Mouse (Mus musculus) intestine, embryonic 16.5 days (tissue): ENCODE results near the gene Sema4c. TPM values are rescaled to one million over a fixed set of nuclear protein-coding genes. Genes with fewer than 3 reads are reported as not detected.

Source experiments
- ATAC-seq: fragments of 200-750 bp; cut with Nextera tagmentation; 2 replicates; pipeline ENCODE4 v1.8.0; 2017; ENCODE audit warnings: moderate TSS enrichment, moderate library complexity
- H3K27ac ChIP-seq: fragments of 300-500 bp; sonication (generic); 2 replicates; pipeline ENCODE4 v1.5.1; 2014; ENCODE audit warnings: mild to moderate bottlenecking, low read length
- H3K27me3 ChIP-seq: fragments of 300-500 bp; sonication (generic); replicated peaks from 2 replicates; pipeline ENCODE4 v1.6.1; 2014; ENCODE audit warnings: low read length, control low read depth, mixed read lengths; ENCODE audit not compliant: control insufficient read depth, insufficient read depth
- H3K36me3 ChIP-seq: fragments of 300-500 bp; sonication (generic); 2 replicates; pipeline ENCODE4 v1.6.1; 2014; ENCODE audit warnings: low read length, control low read depth; ENCODE audit not compliant: control insufficient read depth, insufficient read depth
- H3K4me1 ChIP-seq: fragments of 300-500 bp; sonication (generic); 2 replicates; pipeline ENCODE4 v1.6.1; 2014; ENCODE audit warnings: low read length, control low read depth, mixed read lengths; ENCODE audit not compliant: control insufficient read depth, insufficient read depth
- H3K4me2 ChIP-seq: fragments of 300-500 bp; sonication (generic); 2 replicates; pipeline ENCODE4 v1.6.1; 2014; ENCODE audit warnings: low read depth, low read length, control low read depth
- H3K4me3 ChIP-seq: fragments of 300-500 bp; sonication (generic); 2 replicates; pipeline ENCODE4 v1.5.1; 2014; ENCODE audit warnings: mild to moderate bottlenecking, low read length
- H3K9ac ChIP-seq: fragments of 300-500 bp; sonication (generic); 2 replicates; pipeline ENCODE4 v1.6.1; 2014; ENCODE audit warnings: low read depth, low read length
- H3K9me3 ChIP-seq: fragments of 300-500 bp; sonication (generic); 2 replicates; pipeline ENCODE4 v1.6.1; 2016; ENCODE audit warnings: low read length, control low read depth; ENCODE audit not compliant: control insufficient read depth
- WGBS: fragments of 180-500 bp; shearing (Covaris S2); extraction: QIAGEN DNeasy Blood & Tissue Kit; methylation state at CpG from one replicate; pipeline ENCODE4 v1.1.7; 2014; 5-methylcytosine and 5-hydroxymethylcytosine counted together
- polyA plus RNA-seq: library from polyadenylated mRNA; unstranded; fragments of >200 nt; fragmentation: Nextera tagmentation; extraction: Ambion mirVana; gene quantifications from 2 replicates; pipeline ENCODE4 v1.2.1, GENCODE M21; 2015

Gene Sema4c
- polyA plus RNA-seq, 1 experiment from 2014 or later = 7.9 TPM

DNA sequence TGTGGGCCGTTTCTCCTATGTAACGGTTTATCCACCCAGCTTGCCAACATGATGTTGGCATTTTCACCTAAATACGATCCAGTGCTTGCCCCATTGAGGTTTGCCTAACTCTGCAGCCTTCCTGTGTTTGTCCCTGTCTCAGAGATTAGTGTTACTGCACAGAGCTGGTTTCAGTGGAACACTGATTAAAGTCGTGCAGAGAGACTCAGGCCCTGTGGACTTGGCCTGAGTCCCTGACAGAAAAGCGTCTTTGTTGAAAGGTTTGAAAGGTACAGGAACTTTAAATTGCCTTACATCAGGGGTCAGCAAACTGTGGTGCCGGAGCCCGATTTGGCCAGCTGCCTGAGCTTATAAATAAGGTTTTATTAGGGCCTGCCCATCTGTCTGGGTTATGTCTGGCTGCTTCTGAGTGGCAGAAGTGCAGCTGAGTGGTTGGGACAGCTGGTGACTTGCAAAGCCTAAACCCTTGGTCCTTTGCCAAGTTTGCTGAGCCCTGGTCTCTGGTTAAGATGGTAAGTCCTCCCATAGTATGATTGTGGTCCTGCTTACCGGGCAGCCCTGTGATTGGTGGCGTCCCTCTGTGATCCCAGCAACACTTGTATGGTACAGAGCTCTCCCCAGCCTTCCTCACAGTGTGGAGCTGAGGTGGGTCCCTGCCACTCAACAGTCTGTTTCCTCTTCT lies 34.7 kb downstream of the Sema4c start:
- ATAC-seq = peak; percentile 41; the same call in 1 of the 2 replicates
- WGBS = 54% methylated on average over 9 of the region's 9 CpGs

DNA sequence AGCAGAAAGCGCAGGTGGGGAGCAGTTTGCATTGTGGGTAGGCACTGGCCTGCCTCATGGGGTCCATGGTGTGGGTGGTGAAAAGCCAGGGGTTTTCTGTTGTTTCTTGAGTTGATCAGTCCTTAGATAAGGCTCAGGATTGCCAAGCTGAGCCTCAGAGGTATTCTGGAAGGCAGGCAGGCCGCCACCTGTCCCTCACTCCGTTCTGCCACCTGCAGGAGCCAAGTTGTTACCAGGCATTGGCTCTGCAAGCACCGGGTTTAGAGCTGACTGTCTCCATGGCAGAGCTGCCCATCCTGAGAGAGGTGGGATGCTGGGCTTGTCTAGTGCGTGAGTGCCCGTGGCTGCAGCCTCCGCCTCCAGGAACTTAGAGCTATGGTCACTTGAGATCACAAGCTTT lies 35.9 kb downstream of the Sema4c start:
- ATAC-seq = no peak
- Histone ChIP-seq H3K27me3 (no peaks in the 10 kb centered on the region), H3K9ac (no peak overlapping the region), H3K9me3 (no peaks in the 10 kb centered on the region), H3K4me1 (peaks cover 9% of the 10 kb centered on the region; the same call in 1 of the 2 replicates), H3K4me3 (no peak overlapping the region), H3K36me3 (peaks cover 23% of the 10 kb centered on the region), H3K4me2 (no peak overlapping the region), H3K27ac (no peak overlapping the region)
- 93% methylated on average over 7 of the region's 7 CpGs for WGBS

More for the DNA sequence above, 34.7 kb downstream of the Sema4c start:
- H3K27me3 ChIP-seq = no peaks in the 10 kb centered on the region
- no peak overlapping the region for H3K4me3 ChIP-seq
- H3K9me3 ChIP-seq = no peaks in the 10 kb centered on the region
- peaks cover 23% of the 10 kb centered on the region for H3K36me3 ChIP-seq
- 0 out of 2 replicates have a peak overlapping the region, but pooled peaks have one; percentile 0 for H3K27ac ChIP-seq
- H3K9ac ChIP-seq = no peak overlapping the region
- no peak overlapping the region for H3K4me2 ChIP-seq
- 0 out of 2 replicates have a peak, but pooled peaks cover 3% of the 10 kb centered on the region for H3K4me1 ChIP-seq

DNA sequence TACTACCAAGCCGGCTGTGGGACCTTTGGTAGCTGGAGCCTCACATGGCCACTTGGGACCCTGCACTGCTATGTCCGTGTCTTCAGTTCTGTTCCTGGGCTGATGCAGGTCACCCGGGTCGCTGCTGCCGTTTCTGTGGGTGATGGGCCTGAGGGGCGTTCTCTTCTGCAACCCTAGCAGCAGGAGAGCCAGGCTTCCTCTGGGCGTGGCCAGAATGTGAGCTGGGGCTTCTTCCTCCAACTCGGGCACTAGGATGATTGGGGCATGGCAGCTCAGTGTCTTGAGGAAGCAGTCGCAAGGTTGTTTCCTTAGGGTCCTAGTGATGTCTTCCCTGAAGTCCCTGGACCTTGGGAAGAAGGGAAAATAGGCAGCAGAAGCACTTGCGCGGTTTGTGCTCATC lies 38.5 kb downstream of the Sema4c start:
- Histone ChIP-seq H3K4me3 (no peak overlapping the region), H3K4me1 (peaks cover 12% of the 10 kb centered on the region), H3K9me3 (no peaks in the 10 kb centered on the region), H3K4me2 (no peak overlapping the region), H3K36me3 (peaks cover 15% of the 10 kb centered on the region), H3K9ac (no peak overlapping the region), H3K27me3 (no peaks in the 10 kb centered on the region), H3K27ac (no peak overlapping the region)
- ATAC-seq = no peak
- 60% methylated on average over 11 of the region's 11 CpGs for WGBS

DNA sequence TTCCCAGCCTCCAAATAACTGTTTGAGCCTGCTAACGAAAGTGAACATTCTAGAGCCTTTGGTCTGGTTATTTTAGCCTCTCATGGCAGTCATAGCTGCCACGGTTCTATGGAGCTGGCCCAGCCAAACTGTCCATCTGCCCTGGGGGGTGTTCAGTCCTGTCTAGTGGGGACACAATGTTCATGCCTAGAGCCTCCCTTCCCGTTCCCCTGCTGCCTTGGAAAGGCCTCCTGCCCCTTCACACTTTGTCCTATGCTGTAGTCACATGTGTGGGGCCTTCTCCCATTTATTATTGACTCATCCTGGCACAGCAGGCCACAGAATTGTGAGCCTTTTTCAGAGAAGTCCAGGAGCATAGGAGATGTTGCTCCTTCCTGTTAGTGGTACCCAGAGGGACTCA lies 39.9 kb downstream of the Sema4c start:
- peak; percentile 47; the same call in 1 of the 2 replicates for ATAC-seq
- H3K36me3 ChIP-seq = peaks cover 15% of the 10 kb centered on the region

DNA sequence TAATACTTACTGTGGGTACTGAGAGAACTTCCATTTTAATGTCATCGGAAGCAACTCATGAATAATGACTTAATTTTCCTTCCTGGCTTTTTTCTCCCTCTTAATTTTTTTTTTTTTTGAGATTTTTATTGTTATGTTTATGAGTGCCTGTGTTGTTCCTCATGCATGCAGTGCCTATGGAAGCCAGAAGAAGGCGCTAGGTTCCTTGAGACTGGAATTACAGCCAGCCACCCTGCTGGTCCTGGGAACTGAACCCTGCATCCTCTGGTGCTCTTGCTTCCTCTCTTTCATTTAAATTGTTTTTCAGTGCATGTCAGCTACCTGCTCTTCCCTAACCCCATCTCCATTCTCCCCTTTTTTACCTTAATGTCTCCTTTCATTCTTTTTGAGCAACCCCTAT lies 44.4 kb downstream of the Sema4c start:
- peaks cover 27% of the 10 kb centered on the region for H3K4me1 ChIP-seq
- no peak for ATAC-seq
- H3K36me3 ChIP-seq = no peaks in the 10 kb centered on the region
- no peak overlapping the region for H3K9ac ChIP-seq
- H3K9me3 ChIP-seq = no peaks in the 10 kb centered on the region
- WGBS = 49% methylated on average over 2 of the region's 2 CpGs
- peak overlapping the region; percentile 95 for H3K4me2 ChIP-seq
- H3K27me3 ChIP-seq = no peaks in the 10 kb centered on the region
- H3K27ac ChIP-seq = no peak overlapping the region
- peak overlapping the region; percentile 96; the same call in 1 of the 2 replicates for H3K4me3 ChIP-seq

More for the DNA sequence above, 39.9 kb downstream of the Sema4c start:
- Histone ChIP-seq H3K4me2 (no peak overlapping the region), H3K4me3 (no peak overlapping the region), H3K9me3 (no peaks in the 10 kb centered on the region), H3K4me1 (peaks cover 20% of the 10 kb centered on the region), H3K27me3 (no peaks in the 10 kb centered on the region), H3K27ac (no peak overlapping the region), H3K9ac (0 out of 2 replicates have a peak overlapping the region, but pooled peaks have one; percentile 19)
- WGBS = 76% methylated on average over 3 of the region's 3 CpGs

DNA sequence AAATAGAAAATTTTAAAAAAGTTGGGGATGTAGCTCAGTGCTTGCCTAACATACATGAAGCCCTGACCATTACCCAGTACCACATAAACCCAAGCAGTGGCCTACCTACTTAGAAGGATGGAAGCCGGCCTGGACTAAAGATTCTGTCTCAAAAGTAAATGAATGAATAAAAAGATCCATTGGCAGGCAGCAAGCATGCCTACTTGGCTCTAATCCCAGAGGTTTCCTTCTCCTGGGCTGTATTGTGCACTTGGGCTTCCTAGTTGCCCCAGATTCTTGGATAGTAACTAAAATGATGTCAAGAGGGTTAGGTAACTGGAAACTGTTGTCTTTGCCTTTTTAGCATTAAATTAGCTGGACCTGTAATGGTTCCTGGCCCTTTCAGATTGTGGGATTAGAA lies 44.8 kb downstream of the Sema4c start:
- Histone ChIP-seq H3K36me3 (no peaks in the 10 kb centered on the region), H3K4me1 (peaks cover 24% of the 10 kb centered on the region), H3K4me2 (peak overlapping the region; percentile 95), H3K27ac (no peak overlapping the region), H3K4me3 (peak overlapping the region; percentile 96), H3K9me3 (no peaks in the 10 kb centered on the region), H3K9ac (peak overlapping the region; percentile 84), H3K27me3 (no peaks in the 10 kb centered on the region)
- ATAC-seq = no peak
- WGBS = 13% methylated on average over 1 of the region's 1 CpGs

DNA sequence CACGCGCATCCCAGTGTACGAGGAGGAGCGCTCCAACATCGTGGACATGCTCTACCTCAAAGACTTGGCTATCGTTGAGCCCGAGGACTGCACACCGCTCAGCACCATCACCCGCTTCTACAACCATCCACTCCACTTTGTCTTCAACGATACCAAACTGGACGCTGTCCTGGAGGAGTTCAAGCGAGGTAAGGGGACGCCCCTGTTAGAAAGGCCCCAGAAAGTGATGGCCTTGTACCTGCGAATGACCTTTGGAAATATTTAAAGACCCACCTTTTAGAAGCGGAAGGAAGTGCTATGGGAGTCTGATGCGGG lies 45.2 kb downstream of the Sema4c start:
- peak overlapping the region; percentile 84 for H3K9ac ChIP-seq
- H3K4me2 ChIP-seq = peak overlapping the region; percentile 95
- WGBS = 1% methylated on average over 16 of the region's 16 CpGs
- no peak overlapping the region; the same call in 1 of the 2 replicates for H3K27ac ChIP-seq
- no peaks in the 10 kb centered on the region for H3K9me3 ChIP-seq
- no peaks in the 10 kb centered on the region for H3K36me3 ChIP-seq
- no peak for ATAC-seq
- peaks cover 20% of the 10 kb centered on the region for H3K4me1 ChIP-seq
- no peaks in the 10 kb centered on the region for H3K27me3 ChIP-seq
- H3K4me3 ChIP-seq = peak overlapping the region; percentile 96

DNA sequence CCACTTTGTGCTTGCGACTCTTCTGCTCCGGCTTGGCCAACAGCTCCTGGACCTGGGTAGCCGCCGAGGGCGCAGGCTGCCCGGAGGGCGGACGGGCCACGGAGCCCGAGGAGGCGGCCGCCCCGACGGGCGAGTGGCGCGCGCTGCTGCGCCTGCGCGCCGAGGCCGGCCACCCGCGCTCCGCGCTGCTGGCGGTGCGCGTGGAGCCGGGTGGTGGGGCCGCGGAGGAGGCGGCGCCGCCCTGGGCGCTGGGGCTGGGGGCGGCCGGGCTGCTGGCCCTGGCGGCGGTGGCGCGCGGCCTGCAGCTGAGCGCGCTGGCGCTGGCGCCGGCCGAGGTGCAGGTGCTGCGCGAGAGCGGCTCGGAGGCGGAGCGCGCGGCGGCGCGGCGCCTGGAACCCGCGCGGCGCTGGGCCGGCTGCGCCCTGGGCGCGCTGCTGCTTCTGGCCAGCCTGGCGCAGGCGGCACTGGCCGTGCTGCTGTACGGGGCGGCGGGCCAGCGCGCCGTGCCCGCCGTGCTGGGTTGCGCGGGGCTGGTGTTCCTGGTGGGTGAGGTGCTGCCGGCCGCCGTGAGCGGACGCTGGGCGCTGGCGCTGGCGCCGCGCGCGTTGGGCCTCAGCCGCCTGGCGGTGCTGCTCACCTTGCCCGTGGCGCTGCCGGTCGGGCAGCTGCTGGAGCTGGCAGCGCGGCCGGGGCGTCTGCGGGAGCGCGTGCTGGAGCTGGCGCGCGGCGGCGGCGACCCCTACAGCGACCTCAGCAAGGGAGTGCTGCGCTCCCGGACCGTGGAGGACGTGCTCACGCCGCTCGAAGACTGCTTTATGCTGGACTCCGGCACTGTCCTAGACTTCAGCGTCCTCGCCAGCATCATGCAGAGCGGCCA lies 45.8 kb downstream of the Sema4c start:
- 1% methylated on average over 86 of the region's 126 CpGs for WGBS
- Histone ChIP-seq H3K4me3 (peak overlapping the region; percentile 96), H3K27me3 (no peaks in the 10 kb centered on the region), H3K27ac (peak overlapping the region; percentile 99), H3K4me2 (peak overlapping the region; percentile 95), H3K9me3 (no peaks in the 10 kb centered on the region), H3K9ac (peak overlapping the region; percentile 84), H3K36me3 (0 out of 2 replicates have a peak, but pooled peaks cover 4% of the 10 kb centered on the region), H3K4me1 (peaks cover 21% of the 10 kb centered on the region)
- ATAC-seq = peak; percentile 70

DNA sequence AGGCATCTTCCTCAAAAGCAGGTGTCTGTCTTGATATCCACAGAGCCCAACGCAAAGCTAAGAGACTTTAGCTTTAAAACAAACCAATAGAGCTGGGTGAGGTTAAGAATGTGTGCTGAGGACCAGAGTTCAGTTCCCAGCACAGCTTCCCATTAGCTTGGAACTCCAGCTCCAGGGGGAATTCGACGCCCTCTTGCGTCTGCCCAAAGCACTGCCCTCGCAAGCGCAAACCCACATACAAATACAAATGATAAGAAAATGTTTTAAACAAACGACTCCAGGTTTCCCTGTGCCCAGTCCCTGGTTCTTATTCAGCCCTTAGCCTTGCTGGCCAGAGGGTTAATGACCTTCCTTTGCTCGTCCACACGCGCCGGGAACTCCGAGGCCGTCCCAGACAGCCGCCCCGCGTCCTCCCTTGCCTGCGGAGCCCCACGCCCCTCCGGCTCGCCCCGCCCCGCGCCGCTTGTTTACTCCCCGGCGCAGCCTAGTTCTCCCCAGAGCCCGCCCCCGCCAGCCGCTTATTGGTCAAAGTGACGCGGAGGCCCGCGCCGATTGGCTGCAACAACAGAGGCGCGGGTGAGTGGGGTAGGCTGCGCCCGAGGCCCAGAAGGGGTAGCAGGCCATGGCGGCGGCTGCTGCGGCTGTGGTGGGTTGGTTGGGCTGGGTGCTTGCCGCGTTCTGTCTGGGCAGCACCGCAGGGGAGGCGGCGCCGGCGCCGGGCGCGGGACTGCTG lies 46.7 kb downstream of the Sema4c start, which contains the start of gene Cnnm3:
TSS of gene Cnnm3 (plus strand) at position 579 of the 733 bp plus-strand sequence.
- Histone ChIP-seq H3K9ac (peak within 1 kb of the TSS; percentile 84), H3K4me1 (peaks cover 21% of the 10 kb centered on the region), H3K4me2 (peak within 1 kb of the TSS; percentile 95), H3K36me3 (0 out of 2 replicates have a peak, but pooled peaks cover 4% of the 10 kb centered on the region), H3K4me3 (peak within 1 kb of the TSS; percentile 96), H3K27ac (peak within 1 kb of the TSS; percentile 99), H3K9me3 (no peaks in the 10 kb centered on the region), H3K27me3 (no peaks in the 10 kb centered on the region)
- peak; percentile 99 for ATAC-seq
- WGBS = 2% methylated on average over 49 of the region's 51 CpGs
